ENCODE assay signal across 7 mouse cellular contexts in genomic region chr14:120295355-120296220, GRCm38 (mm10). TPM values are rescaled to one million over a fixed set of nuclear protein-coding genes. Genes with fewer than 3 reads are reported as not detected.
DNase-seq lines count a peak whose midpoint lies in the region; TF ChIP-seq lines count a peak whose summit lies in the region.

No protein-coding gene starts in this region.

- peaks cover 58% of the 10 kb centered on the region for H3K79me2 ChIP-seq in liver, adult 2 months (ENCODE audit: control insufficient read depth, insufficient read depth, low read length)

- H3K9ac ChIP-seq in liver, adult 2 months (ENCODE audit: low read depth, low read length), result no peak overlapping the region

- DNase-seq in liver, adult 2 months (ENCODE audit: extremely low read depth, low read depth, low spot score), result peak; percentile 98
- no peak for DNase-seq in liver
- peak; percentile 75 for DNase-seq in cerebellum, adult 9-10 months
- peak; percentile 76 to 90 for DNase-seq in heart, adult 9 months (ENCODE audit: low spot score in 2 of 2)
- peak; percentile 68 for DNase-seq in lung, postnatal 36 days
- no peak for DNase-seq in ovary, postnatal 36 days (ENCODE audit: low spot score)
- DNase-seq in adrenal gland, postnatal 25 days, result no peak

- TF ChIP-seq POLR2A in liver, adult 2 months (IDR thresholded peaks at IDR 0.05; ENCODE audit: extremely low read depth, insufficient read depth, low read length), result no peak

- TF ChIP-seq CTCF in liver, adult 2 months (IDR thresholded peaks at IDR 0.05; ENCODE audit: low read depth, low read length), result no peak

- no peak overlapping the region for H3K4me3 ChIP-seq in liver, adult 2 months (ENCODE audit: insufficient read depth, low read depth, low read length)

- H3K4me1 ChIP-seq in liver, adult 2 months (ENCODE audit: control insufficient read depth, insufficient read depth, low read length), result peaks cover 15% of the 10 kb centered on the region

- H3K27ac ChIP-seq in liver, adult 2 months (replicated peaks; ENCODE audit: insufficient read depth, low read depth, low read length), result peak overlapping the region; percentile 23

- 0 out of 2 replicates have a peak, but pooled peaks cover 5% of the 10 kb centered on the region for H3K36me3 ChIP-seq in liver, adult 2 months (ENCODE audit: control insufficient read depth, insufficient read depth, low read length)

- H3K27me3 ChIP-seq in liver, adult 2 months (ENCODE audit: control insufficient read depth, insufficient read depth, low read length), result no peaks in the 10 kb centered on the region

- 77% methylated on average over 13 of the region's 13 CpGs for WGBS in liver, adult 2 months

RNA-seq across cellular contexts. Expression of gene Mbnl2, which starts 20.1 kb away (rescaled TPM):
- 32.2 and 35.2 TPM in 2 replicates for total RNA-seq in liver, adult 2 months (2014; rRNA removed)
- polyA plus RNA-seq in liver, adult 2 months (2012; rRNA removed), result 16.4 and 17.5 TPM in 2 replicates
- 202 and 226 TPM in 2 replicates for total RNA-seq in adrenal gland, postnatal 25 days (2021)

Comparison
In these comparisons a context has a peak if more than half of its experiments do, and no peak if none do; other contexts are left out.
1. DNase-seq: peak in liver, adult 2 months (single experiment), cerebellum, adult 9-10 months (single experiment), heart, adult 9 months (2 of 2) and lung, postnatal 36 days (single experiment); none in liver (single experiment), ovary, postnatal 36 days (single experiment) and adrenal gland, postnatal 25 days (single experiment).